Mouse (Mus musculus) gastrocnemius, adult 18-20 months (tissue): Measurements from ENCODE around the gene Magi1. TPM values are rescaled to one million over a fixed set of nuclear protein-coding genes. Genes with fewer than 3 reads are reported as not detected.
A peak's percentile ranks its signal among the peaks of the same experiment; 100 is the strongest.

Source experiments
- DNase-seq: peaks from one replicate; pipeline ENCODE4 v3.0.0; 2021; ENCODE audit warnings: low spot score
- long read RNA-seq, 2 experiments: library from polyadenylated mRNA; stranded (forward); transcript quantifications; one replicate each; pipeline ENCODE4 v2.0.0; 2021
- total RNA-seq, 2 experiments: library from RNA; stranded (reverse); gene quantifications; 2 replicates each; pipeline ENCODE4 v1.2.3; 2021

Gene Magi1
- 1 to 10 TPM; 2.1 to 2.7 TPM for total RNA-seq
- long read RNA-seq, experiment 1 = 0 reads
- long read RNA-seq, experiment 2, partial matches to known transcripts = 0 of 2 reads
- long read RNA-seq, experiment 2, other reads (novel, unspliced or antisense) = 2 of 2 reads

DNA sequence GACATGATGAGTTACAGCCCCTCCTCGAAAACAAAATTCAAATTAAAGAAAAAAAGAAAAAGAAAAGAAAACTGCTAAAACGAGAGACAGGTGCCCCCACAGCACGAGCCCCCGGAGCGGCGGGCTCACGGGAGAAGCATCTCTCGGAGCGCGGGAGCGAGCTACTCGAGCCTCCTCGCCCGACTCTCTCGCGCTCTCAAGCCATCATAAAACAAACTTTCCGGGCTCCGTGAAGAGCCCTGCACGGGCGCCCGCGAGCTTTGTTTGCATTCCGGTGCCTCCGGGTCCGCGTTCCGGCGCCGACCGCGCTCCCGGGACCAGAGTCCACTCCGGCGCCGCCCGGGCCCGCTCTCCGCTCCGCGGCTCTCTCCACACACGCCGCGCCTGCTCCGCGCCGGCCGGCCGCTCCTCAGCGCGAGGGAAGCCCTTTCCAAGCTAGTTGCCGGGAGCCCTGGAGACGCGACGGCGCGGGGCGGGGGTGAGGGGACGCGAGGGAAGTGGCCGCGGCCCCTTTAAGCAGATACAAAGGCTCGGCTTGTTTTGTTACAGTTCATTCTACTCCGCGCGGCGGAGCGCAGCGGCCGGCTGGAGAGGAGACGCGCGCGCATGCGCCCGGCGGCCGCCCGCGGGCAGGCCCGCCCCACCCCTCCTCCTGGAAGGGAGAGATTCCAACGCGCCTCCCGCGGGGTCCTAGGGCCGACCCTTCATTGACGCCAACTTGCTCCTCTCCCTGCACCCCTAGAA is at the start of gene Magi1:
TSS of gene Magi1 (minus strand) at position 600 of the 744 bp plus-strand sequence.
- peak; percentile 92 for DNase-seq

DNA sequence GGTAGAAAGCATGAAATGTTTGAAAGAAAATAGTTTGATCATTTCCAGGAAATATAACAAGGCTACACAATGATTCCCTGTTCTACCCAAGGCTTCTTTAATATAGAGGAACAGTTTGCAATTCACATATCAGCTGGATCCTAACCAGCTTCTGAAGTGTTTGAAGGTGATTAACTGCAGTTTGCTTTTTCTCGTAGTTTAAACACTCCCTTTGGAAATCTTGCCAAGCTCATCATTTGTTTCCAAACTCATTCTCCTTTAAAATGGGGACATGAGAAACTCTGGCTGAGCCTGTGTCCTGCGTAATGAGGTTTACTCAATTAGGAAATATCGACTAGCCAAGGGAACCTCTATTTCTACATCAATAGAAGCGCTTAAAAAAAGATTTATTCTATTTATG is 43.4 kb upstream of the Magi1 start:
- no peak for DNase-seq

GRCm38 (mm10) chr6:94316886-94317285 is 33.2 kb upstream of the Magi1 start:
- DNase-seq = no peak

- DNase-seq = no peak
Measured at GRCm38 (mm10) chr6:94312285-94312684, 28.6 kb upstream of the Magi1 start.

- DNase-seq = no peak
Measured at GRCm38 (mm10) chr6:94308498-94308897, 24.8 kb upstream of the Magi1 start.

DNA sequence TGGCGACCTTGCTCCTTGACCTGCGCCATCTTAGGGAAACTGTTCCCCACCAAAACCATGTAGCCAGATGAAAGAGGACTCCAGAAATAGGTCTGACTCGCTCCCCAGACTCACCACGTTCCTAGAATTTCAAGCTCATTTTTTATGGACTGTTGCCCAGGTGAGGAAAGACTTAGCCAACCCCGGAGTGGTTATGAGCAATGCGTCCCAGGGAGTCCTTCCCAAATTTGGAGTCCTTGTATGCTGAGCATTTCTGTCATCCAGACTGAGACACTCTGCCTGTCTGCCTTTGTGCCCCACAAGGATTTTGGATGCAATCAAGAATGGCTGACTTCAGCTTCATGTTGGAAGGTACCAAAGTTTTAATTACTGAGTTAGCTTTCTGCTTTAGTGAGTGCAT is 19.8 kb upstream of the Magi1 start:
- no peak for DNase-seq

DNA sequence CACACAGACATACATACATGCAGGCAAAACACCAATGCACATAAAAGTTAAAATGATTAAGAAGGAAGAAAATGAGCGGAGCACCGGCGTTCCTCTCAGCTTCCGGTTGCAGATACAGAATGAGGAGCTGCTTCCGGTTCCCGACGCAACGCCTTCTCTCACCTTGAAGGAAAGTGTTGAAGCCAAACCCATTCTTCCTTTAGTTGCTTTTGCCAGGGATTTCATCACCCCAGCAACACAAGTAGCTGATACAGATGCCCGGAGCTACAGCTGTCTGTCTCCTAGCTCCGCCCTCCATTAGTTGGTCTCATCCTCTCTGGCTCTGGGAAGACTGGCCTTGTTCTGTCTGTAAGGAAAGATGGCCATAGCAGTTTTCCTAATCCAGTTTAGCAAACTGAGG is 18.1 kb upstream of the Magi1 start:
- no peak for DNase-seq

- DNase-seq = no peak
Measured at GRCm38 (mm10) chr6:94300562-94300961, 16.8 kb upstream of the Magi1 start.

- no peak for DNase-seq
Measured at GRCm38 (mm10) chr6:94287387-94287786, 3.7 kb upstream of the Magi1 start.

DNA sequence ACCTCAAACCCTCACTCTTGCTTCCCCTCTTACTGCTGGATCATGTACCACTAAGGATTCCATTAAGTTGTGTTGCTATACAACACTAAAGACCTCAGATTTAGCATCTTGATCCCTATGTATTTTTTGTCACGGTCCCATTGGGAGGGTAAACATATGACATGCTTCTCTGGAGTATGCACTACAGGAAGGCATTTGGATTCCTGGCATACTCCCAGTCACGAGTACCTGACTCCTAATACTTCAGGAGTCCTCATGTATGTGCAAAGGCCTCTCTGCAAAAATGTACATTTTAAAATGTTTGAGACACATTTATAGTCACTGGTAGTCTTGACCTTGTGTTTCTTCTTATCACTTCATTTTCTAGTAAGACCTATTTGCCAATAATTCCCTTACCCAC is 2.8 kb upstream of the Magi1 start:
- DNase-seq = no peak

- DNase-seq = peak; percentile 13
Measured at GRCm38 (mm10) chr6:94284089-94284825, 540 bp upstream of the Magi1 start.

DNA sequence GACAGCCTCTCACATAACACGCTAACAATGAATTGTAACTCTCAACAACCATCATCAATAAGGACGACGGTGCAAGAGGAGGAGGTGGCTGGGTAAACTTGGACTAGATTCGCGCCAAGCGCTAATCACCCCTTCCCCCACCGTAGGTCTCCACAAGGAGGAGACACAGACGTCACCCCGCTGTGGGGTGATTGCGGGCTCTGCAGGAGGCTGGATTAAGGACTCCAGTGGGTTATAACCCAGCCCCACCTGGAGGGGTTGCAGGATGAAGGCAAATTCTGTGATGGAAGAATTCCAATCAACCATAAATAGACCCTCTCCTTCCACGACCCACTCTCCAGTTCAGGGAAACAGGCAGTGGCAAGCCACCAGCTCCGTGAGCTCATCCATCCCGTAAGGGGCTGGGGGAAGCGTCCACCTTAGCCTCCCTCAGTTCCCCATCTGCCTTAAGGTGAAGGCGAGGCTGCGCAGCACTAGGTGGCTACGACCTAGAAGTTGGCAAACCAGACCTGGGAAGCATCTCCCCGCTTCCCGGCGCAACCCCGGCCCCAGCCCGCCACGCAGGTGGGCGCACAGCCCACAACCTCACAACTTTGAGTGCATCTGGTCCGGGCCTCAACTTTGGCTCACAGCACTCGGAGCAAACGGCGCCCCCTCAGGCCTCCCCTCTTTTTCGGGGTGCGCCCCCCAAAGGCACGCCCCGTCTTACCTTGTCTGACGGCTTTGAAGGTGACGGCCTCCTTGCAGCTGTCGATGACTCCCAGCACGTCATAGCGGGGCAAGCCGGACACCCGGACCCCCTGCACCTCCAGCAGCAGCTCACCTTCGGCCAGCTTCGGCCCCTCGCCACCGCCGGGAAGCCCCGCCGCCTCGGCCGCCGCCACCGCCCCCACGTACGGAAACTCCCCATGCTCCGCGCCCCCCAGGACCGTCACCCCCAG is 1.1 kb downstream of the Magi1 start:
- no peak for DNase-seq

DNA sequence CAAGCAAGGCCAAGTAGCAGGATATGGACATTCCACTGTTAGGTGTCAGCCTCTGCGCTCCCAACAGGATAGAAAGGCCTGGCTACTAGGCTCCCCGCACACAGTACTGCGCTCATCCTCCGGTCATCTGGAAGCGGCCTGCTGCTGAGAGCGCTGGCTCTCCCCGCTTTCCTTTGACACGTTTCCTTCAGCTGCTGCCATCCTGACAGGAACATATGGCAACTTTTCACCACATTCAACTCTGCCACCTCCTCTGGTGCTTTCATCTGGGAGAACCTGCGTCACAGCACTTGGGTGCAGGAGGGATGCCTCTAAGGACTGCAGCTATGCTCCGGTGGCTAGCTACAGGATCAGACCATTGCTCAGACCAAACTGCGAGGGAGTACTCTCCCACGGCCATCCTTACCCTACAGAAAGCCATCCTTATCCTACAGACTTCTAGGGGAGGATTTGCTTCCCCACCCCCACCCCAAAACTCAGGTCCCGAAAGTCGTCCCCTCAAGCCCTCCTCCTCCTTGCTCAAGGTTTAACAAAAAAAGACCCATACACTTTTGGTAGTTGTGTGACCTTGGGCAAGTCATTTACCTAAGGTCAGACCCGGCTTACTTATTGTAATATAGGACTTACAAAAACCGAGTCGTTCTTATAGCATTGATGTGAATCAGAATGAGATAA is 2.0 kb downstream of the Magi1 start:
- no peak for DNase-seq

DNA sequence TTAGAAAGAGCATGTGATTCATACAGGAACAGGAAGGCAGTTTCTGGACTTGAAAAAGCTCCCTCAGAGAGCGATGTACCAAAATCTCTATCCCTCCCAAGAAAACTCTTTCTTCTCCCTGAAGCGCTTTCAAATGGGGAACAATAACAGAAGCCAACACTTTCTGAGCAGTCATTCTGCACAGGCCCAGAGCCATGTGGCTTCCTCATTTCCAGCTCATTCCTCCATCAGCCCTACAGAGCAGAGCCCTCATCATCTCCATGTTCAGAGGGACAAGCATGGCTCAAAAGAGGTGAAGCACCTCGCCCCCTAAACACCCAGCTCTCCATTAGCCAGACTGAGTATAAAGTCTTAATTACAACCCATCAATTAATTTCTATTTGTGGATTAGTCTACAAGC is 9.8 kb downstream of the Magi1 start:
- DNase-seq = no peak

- no peak for DNase-seq
Measured at GRCm38 (mm10) chr6:94270001-94270400, 13.7 kb downstream of the Magi1 start.

GRCm38 (mm10) chr6:94269174-94269573 is 14.5 kb downstream of the Magi1 start:
- DNase-seq = no peak

- no peak for DNase-seq
Measured at GRCm38 (mm10) chr6:94265244-94265935, 18.3 kb downstream of the Magi1 start.

- no peak for DNase-seq
Measured at GRCm38 (mm10) chr6:94264183-94264941, 19.4 kb downstream of the Magi1 start.

DNA sequence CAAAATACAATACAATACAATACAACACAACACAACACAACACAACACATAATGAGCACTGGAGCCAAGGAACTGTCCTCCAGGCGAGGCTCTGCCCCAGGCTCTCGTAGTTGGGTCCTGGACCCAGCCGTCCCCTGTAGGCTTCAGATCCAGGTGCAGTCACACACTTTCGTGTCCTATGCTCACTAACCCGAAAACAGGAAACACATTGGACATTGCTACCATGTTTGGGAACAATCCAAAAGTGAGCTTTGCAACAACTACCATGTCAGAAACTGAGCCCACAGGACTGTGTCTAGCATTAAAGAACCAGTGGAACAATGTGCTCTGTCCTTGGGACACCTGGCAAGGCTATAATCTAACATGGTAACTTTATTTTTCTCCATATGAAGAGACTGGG is 22.9 kb downstream of the Magi1 start:
- DNase-seq = no peak

DNA sequence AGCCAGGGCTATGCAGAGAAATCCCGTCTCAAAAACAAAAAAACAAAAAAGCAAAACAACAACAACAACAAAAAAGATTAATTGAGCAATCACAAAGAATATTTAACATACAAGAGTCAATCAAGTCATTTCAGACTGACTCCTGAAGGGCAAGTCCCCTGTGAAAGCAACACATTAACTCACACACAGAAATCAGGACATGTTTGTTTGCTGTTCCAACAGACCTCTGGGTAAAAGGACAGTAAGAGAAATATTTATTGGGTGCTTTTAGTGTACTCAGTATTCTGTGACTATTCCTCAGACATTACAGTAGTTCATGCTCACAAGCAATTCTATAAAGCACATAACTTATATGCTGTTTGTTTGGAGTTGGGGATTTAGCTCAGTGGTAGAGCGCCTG is 23.7 kb downstream of the Magi1 start:
- no peak for DNase-seq
